Mouse (Mus musculus): ENCODE measurements at regions not wholly inside any gene's neighbourhood (a gene's known extent, or its start where the extent isn't known, plus 50 kb on each side); places are given as distances from the start of the nearest gene placed in this dataset.

- no peak for DNase-seq
Measured at GRCm38 (mm10) chr12:57809961-57810360, 246.0 kb downstream of the Ttc6 start.

GRCm38 (mm10) chr12:57823809-57824208 is 259.9 kb downstream of the Ttc6 start:
- DNase-seq, result peak in 1 of 2 experiments; percentile 1

GRCm38 (mm10) chr12:57825754-57826153 is 261.8 kb downstream of the Ttc6 start:
- peak in 1 of 2 experiments; percentile 10 for DNase-seq

GRCm38 (mm10) chr12:57842813-57843212 is 278.9 kb downstream of the Ttc6 start:
- no peak for DNase-seq

- no peak for DNase-seq
Measured at GRCm38 (mm10) chr12:57871028-57871427, 307.1 kb downstream of the Ttc6 start.

GRCm38 (mm10) chr12:57890783-57891478 is 320.6 kb upstream of the Sstr1 start:
- DNase-seq, result no peak

- no peak for DNase-seq
Measured at GRCm38 (mm10) chr12:57891556-57891955, 320.0 kb upstream of the Sstr1 start.

GRCm38 (mm10) chr12:57897751-57898250 is 313.8 kb upstream of the Sstr1 start:
- DNase-seq, result no peak

GRCm38 (mm10) chr12:57904658-57905057 is 306.9 kb upstream of the Sstr1 start:
- no peak for DNase-seq

GRCm38 (mm10) chr12:57918211-57918610 is 293.4 kb upstream of the Sstr1 start:
- no peak for DNase-seq

- DNase-seq, result no peak
Measured at GRCm38 (mm10) chr12:57922031-57922430, 289.5 kb upstream of the Sstr1 start.

GRCm38 (mm10) chr12:57924422-57924821 is 287.1 kb upstream of the Sstr1 start:
- no peak for DNase-seq

- no peak for DNase-seq
Measured at GRCm38 (mm10) chr12:57926886-57927285, 284.7 kb upstream of the Sstr1 start.

- DNase-seq, result no peak
Measured at GRCm38 (mm10) chr12:57928030-57928429, 283.5 kb upstream of the Sstr1 start.

GRCm38 (mm10) chr12:57931856-57932255 is 279.7 kb upstream of the Sstr1 start:
- no peak for DNase-seq

- DNase-seq, result no peak
Measured at GRCm38 (mm10) chr12:57949886-57950285, 261.7 kb upstream of the Sstr1 start.

GRCm38 (mm10) chr12:57958527-57958926 is 253.0 kb upstream of the Sstr1 start:
- DNase-seq, result no peak

GRCm38 (mm10) chr12:57960171-57960570 is 251.4 kb upstream of the Sstr1 start:
- DNase-seq, result no peak

GRCm38 (mm10) chr12:57969168-57969567 is 242.4 kb upstream of the Sstr1 start:
- DNase-seq, result no peak

GRCm38 (mm10) chr12:57970163-57970562 is 241.4 kb upstream of the Sstr1 start:
- DNase-seq, result no peak

- DNase-seq, result no peak
Measured at GRCm38 (mm10) chr12:57972484-57972883, 239.1 kb upstream of the Sstr1 start.
